In genomic region chr16:33133186-33133585, GRCm38 (mm10) we compare ENCODE assay signal across 23 mouse cellular contexts. TPM values are rescaled to one million over a fixed set of nuclear protein-coding genes. Genes with fewer than 3 reads are reported as not detected.
DNase-seq lines count a peak whose midpoint lies in the region; ATAC-seq lines count a peak whose summit lies in the region.
"Had no signal": no experiment of that assay in that cellular context is flagged by ENCODE, and none has a peak within 500 bp of the region (broad histone marks: within the 10 kb centered on the region; RNA-seq: fewer than 3 reads in every experiment).

No protein-coding gene starts in this region.

- H3K4me3 ChIP-seq in hindbrain, embryonic 10.5 days: no peak overlapping the region
- H3K4me3 ChIP-seq: embryonic facial prominence, embryonic 10.5 days; forebrain, embryonic 10.5 days; heart, embryonic 10.5 days had no signal

- WGBS in hindbrain, embryonic 10.5 days: 82% methylated on average over 13 of the region's 13 CpGs

- H3K9me3 ChIP-seq in hindbrain, embryonic 10.5 days: no peaks in the 10 kb centered on the region
- H3K9me3 ChIP-seq: embryonic facial prominence, embryonic 10.5 days; forebrain, embryonic 10.5 days; heart, embryonic 10.5 days had no signal

- H3K36me3 ChIP-seq in hindbrain, embryonic 10.5 days: 0 out of 2 replicates have a peak, but pooled peaks cover 4% of the 10 kb centered on the region
- H3K36me3 ChIP-seq: embryonic facial prominence, embryonic 10.5 days; heart, embryonic 10.5 days had no signal

- no peaks in the 10 kb centered on the region for H3K27me3 ChIP-seq in hindbrain, embryonic 10.5 days (ENCODE audit: insufficient read depth, poor library complexity, severe bottlenecking)
- H3K27me3 ChIP-seq: Patski had no signal

- no peaks in the 10 kb centered on the region; the same call in 1 of the 2 replicates for H3K4me1 ChIP-seq in hindbrain, embryonic 10.5 days (replicated peaks)
- H3K4me1 ChIP-seq: heart, embryonic 10.5 days had no signal

- no peak overlapping the region for H3K27ac ChIP-seq in hindbrain, embryonic 10.5 days
- H3K27ac ChIP-seq: embryonic facial prominence, embryonic 10.5 days; forebrain, embryonic 10.5 days; heart, embryonic 10.5 days; hindbrain, embryonic 14.5 days had no signal

- no peak for DNase-seq in frontal cortex, postnatal 36 days (ENCODE audit: low spot score in 2 of 2)
- DNase-seq in right cerebral cortex, postnatal 25 days: peak; percentile 26
- DNase-seq in right cerebral cortex, postnatal 14 days: no peak
- DNase-seq in ZHBTc4 (ENCODE audit: low read depth, low spot score): peak; percentile 28
- DNase-seq in c-Kit-positive CD71-positive TER-119-positive erythroid progenitor cells, embryonic 14.5 days (ENCODE audit: low spot score): no peak
- no peak for DNase-seq in hindbrain, embryonic 10.5 days (ENCODE audit: low spot score)
- DNase-seq: adrenal gland, adult 2 months; adrenal gland, postnatal 36 days; cerebellum, adult 11-12 months; cerebellum, postnatal 36 days; gastrocnemius, postnatal 10 days; heart, adult 18-20 months; heart, postnatal 10 days; heart, postnatal 4 days; kidney, adult 2 months had no signal

- peak; percentile 58 for ATAC-seq in frontal cortex, adult (ENCODE audit: low TSS enrichment)
- ATAC-seq: forebrain, embryonic 14.5 days; intestine, embryonic 16.5 days; Patski had no signal

RNA-seq across cellular contexts. Expression of gene Osbpl11, which starts 51.7 kb away (rescaled TPM):
- polyA plus RNA-seq in hindbrain, embryonic 10.5 days (2016; fragmentation: Nextera tagmentation; extraction: Ambion mirVana): 23.2 and 24.0 TPM in 2 replicates

Comparison
In these comparisons a context has a peak if more than half of its experiments do, and no peak if none do; other contexts are left out.
1. DNase-seq: peak in right cerebral cortex, postnatal 25 days (single experiment) and ZHBTc4 (single experiment); none in frontal cortex, postnatal 36 days (0 of 2), right cerebral cortex, postnatal 14 days (single experiment), c-Kit-positive CD71-positive TER-119-positive erythroid progenitor cells, embryonic 14.5 days (single experiment) and hindbrain, embryonic 10.5 days (single experiment).